Mouse (Mus musculus): ENCODE data around the gene Rhof.

Rhof gene

GRCm38 (mm10) chr5:123148073-123148722 lies 15.7 kb upstream of the Rhof start:
- no peak for DNase-seq (ENCODE audit: low read depth, low spot score)

- no peak for DNase-seq (ENCODE audit: low read depth, low spot score)
Measured at GRCm38 (mm10) chr5:123147569-123147968, 15.1 kb upstream of the Rhof start.

GRCm38 (mm10) chr5:123146357-123146756 lies 13.9 kb upstream of the Rhof start:
- no peak for DNase-seq (ENCODE audit: low read depth, low spot score)

- DNase-seq (ENCODE audit: low read depth, low spot score): no peak
Measured at GRCm38 (mm10) chr5:123144746-123145590, 12.5 kb upstream of the Rhof start.

- no peak for DNase-seq (ENCODE audit: low read depth, low spot score)
Measured at GRCm38 (mm10) chr5:123143971-123144745, 11.7 kb upstream of the Rhof start.

GRCm38 (mm10) chr5:123143251-123143970 lies 10.9 kb upstream of the Rhof start:
- peak; percentile 54 for DNase-seq (ENCODE audit: low read depth, low spot score)

- DNase-seq (ENCODE audit: low read depth, low spot score): peak; percentile 62
Measured at GRCm38 (mm10) chr5:123142161-123143157, 10.0 kb upstream of the Rhof start, which contains the start of gene Setd1b. Gene Setd1b, plus strand, starts transcription at chr5:123142193.

- DNase-seq (ENCODE audit: low read depth, low spot score): peak; percentile 64
Measured at GRCm38 (mm10) chr5:123141555-123142160, 9.2 kb upstream of the Rhof start.

- peak; percentile 81 for DNase-seq (ENCODE audit: low read depth, low spot score)
Measured at GRCm38 (mm10) chr5:123140694-123141554, 8.4 kb upstream of the Rhof start.

- DNase-seq (ENCODE audit: low read depth, low spot score): peak; percentile 63
Measured at GRCm38 (mm10) chr5:123139722-123140627, 7.5 kb upstream of the Rhof start.

GRCm38 (mm10) chr5:123138953-123139721 lies 6.6 kb upstream of the Rhof start:
- DNase-seq (ENCODE audit: low read depth, low spot score): peak; percentile 89

- DNase-seq (ENCODE audit: low read depth, low spot score): peak; percentile 100
Measured at GRCm38 (mm10) chr5:123138230-123138911, 5.9 kb upstream of the Rhof start.

- DNase-seq (ENCODE audit: low read depth, low spot score): no peak
Measured at GRCm38 (mm10) chr5:123137910-123138229, 5.4 kb upstream of the Rhof start.

GRCm38 (mm10) chr5:123137044-123137909 lies 4.8 kb upstream of the Rhof start:
- DNase-seq (ENCODE audit: low read depth, low spot score): peak; percentile 91

- DNase-seq (ENCODE audit: low read depth, low spot score): peak; percentile 95
Measured at GRCm38 (mm10) chr5:123136361-123137043, 4.0 kb upstream of the Rhof start.
